In genomic region chr12:80789849-80790694, GRCm38 (mm10) we compare ENCODE assay signal across 8 mouse cellular contexts. TPM values are rescaled to one million over a fixed set of nuclear protein-coding genes. Genes with fewer than 3 reads are reported as not detected.
DNase-seq lines count a peak whose midpoint lies in the region; ATAC-seq and TF ChIP-seq lines count a peak whose summit lies in the region.

Gene Susd6 (plus strand): TSS chr12:80790510.

- H3K4me3 ChIP-seq in hindbrain, embryonic 10.5 days: peak within 1 kb of the TSS; percentile 95
- peak within 1 kb of the TSS; percentile 79 for H3K4me3 ChIP-seq in lung, postnatal 0 days (ENCODE audit: low read depth, low read length)

- 3% methylated on average over 56 of the region's 56 CpGs for WGBS in hindbrain, embryonic 10.5 days
- WGBS in lung, postnatal 0 days: 4% methylated on average over 35 of the region's 56 CpGs

- H3K4me1 ChIP-seq in hindbrain, embryonic 10.5 days (replicated peaks): peaks cover 35% of the 10 kb centered on the region
- H3K4me1 ChIP-seq in lung, postnatal 0 days (ENCODE audit: insufficient read depth, low read depth, low read length): peaks cover 18% of the 10 kb centered on the region; the same call in 1 of the 2 replicates

- no peaks in the 10 kb centered on the region for H3K9me3 ChIP-seq in hindbrain, embryonic 10.5 days
- no peaks in the 10 kb centered on the region for H3K9me3 ChIP-seq in lung, postnatal 0 days (ENCODE audit: low read length)

- peak; percentile 89 for DNase-seq in MEL-GATA-1-ER (ENCODE audit: extremely low read depth, low read depth)
- peak; percentile 98 for DNase-seq in cerebellum, adult 8-10 months
- peak; percentile 98 for DNase-seq in hindbrain, embryonic 10.5 days (ENCODE audit: low spot score)
- peak; percentile 99 for DNase-seq in layer of hippocampus, adult 9-11 months
- peak; percentile 99 for DNase-seq in lung, postnatal 0 days (ENCODE audit: low spot score)
- DNase-seq in ovary, postnatal 14 days (ENCODE audit: low spot score): peak; percentile 97
- peak; percentile 100 for DNase-seq in thymus, postnatal 14 days

- peak; percentile 62; the same call in 1 of the 2 replicates for TF ChIP-seq EP300 in lung, postnatal 0 days (IDR thresholded peaks at IDR 0.05)

- peaks cover 3% of the 10 kb centered on the region; the same call in 1 of the 2 replicates for H3K27me3 ChIP-seq in hindbrain, embryonic 10.5 days (ENCODE audit: insufficient read depth, poor library complexity, severe bottlenecking)
- no peaks in the 10 kb centered on the region for H3K27me3 ChIP-seq in lung, postnatal 0 days (replicated peaks; ENCODE audit: insufficient read depth, low read length)

- H3K36me3 ChIP-seq in hindbrain, embryonic 10.5 days: peaks cover 7% of the 10 kb centered on the region; the same call in 1 of the 2 replicates
- H3K36me3 ChIP-seq in lung, postnatal 0 days (ENCODE audit: insufficient read depth, low read length): no peaks in the 10 kb centered on the region

- peak within 1 kb of the TSS; percentile 72 for H3K4me2 ChIP-seq in lung, postnatal 0 days (replicated peaks; ENCODE audit: low read depth, low read length)

- H3K9ac ChIP-seq in lung, postnatal 0 days (replicated peaks; ENCODE audit: low read depth): peak within 1 kb of the TSS; percentile 92

- TF ChIP-seq CTCF in lung, postnatal 0 days (IDR thresholded peaks at IDR 0.05): peak; percentile 56

- peak; percentile 94 for ATAC-seq in frontal cortex, adult (ENCODE audit: low TSS enrichment)
- ATAC-seq in lung, postnatal 0 days: peak; percentile 99

- peak within 1 kb of the TSS; percentile 97 for H3K27ac ChIP-seq in hindbrain, embryonic 10.5 days
- H3K27ac ChIP-seq in lung, postnatal 0 days (ENCODE audit: low read length): peak within 1 kb of the TSS; percentile 98

RNA-seq across cellular contexts. Expression of gene Susd6, which starts in this region (rescaled TPM):
- 15.6 and 15.9 TPM in 2 replicates for polyA plus RNA-seq in hindbrain, embryonic 10.5 days (2016; fragmentation: Nextera tagmentation; extraction: Ambion mirVana)
- polyA plus RNA-seq in lung, postnatal 0 days (2015; fragmentation: Nextera tagmentation; extraction: Ambion mirVana): 26.5 and 34.9 TPM in 2 replicates

Comparison
In these comparisons a context has a peak if more than half of its experiments do, and no peak if none do; other contexts are left out.
1. Peak in every context shown above with its lines: DNase-seq, ATAC-seq, H3K4me3 ChIP-seq and H3K27ac ChIP-seq.